Mouse (Mus musculus) brain, embryonic 14.5 days (tissue): ENCODE results near the gene Bche. TPM values are rescaled to one million over a fixed set of nuclear protein-coding genes. Genes with fewer than 3 reads are reported as not detected.

Experiments used
- DNase-seq: peaks from one replicate; pipeline ENCODE4 v3.0.0-alpha.2; 2011; ENCODE audit warnings: low read depth
- CTCF ChIP-seq: fragments of 200-500 bp; IDR thresholded peaks from 2 replicates; pipeline ENCODE4 v1.5.1; 2012; ENCODE audit warnings: inconsistent platforms, mild to moderate bottlenecking, moderate library complexity, borderline replicate concordance; ENCODE audit not compliant: insufficient read depth, insufficient read length; ENCODE audit errors: extremely low read depth
- POLR2A ChIP-seq: fragments of 200-500 bp; IDR thresholded peaks from 2 replicates; pipeline ENCODE4 v1.6.1; 2012; ENCODE audit warnings: mild to moderate bottlenecking, inconsistent platforms, borderline replicate concordance; ENCODE audit not compliant: poor library complexity, insufficient read depth, insufficient read length, severe bottlenecking; ENCODE audit errors: extremely low read depth
- polyA plus RNA-seq: library from polyadenylated mRNA; depleted of rRNA; stranded (reverse); fragments of >200 nt; gene quantifications from 2 replicates; pipeline ENCODE4 v1.2.3, GENCODE M21; 2012

The Bche gene
- polyA plus RNA-seq, 1 experiment, result 1.5 TPM

DNA sequence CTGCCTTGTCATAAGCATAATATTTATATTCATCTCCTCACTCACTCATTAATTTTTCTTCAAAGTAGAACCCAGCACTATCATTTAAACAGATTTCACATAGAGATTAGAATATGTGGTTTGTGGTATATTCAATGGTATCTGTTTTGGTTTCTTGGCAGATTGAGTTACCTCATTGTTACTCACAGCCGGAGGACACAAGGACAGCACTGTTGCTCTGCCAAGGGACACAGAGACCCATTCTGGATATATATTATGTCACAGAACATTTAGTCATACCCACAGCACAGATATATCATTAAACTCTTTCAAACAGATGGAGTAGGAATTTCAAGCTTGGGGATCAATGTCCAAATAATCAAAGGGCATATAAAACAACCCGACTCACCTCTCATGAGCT, 61.2 kb downstream of the Bche start:
- no peak for DNase-seq
- TF ChIP-seq CTCF (no peak), POLR2A (no peak)

DNA sequence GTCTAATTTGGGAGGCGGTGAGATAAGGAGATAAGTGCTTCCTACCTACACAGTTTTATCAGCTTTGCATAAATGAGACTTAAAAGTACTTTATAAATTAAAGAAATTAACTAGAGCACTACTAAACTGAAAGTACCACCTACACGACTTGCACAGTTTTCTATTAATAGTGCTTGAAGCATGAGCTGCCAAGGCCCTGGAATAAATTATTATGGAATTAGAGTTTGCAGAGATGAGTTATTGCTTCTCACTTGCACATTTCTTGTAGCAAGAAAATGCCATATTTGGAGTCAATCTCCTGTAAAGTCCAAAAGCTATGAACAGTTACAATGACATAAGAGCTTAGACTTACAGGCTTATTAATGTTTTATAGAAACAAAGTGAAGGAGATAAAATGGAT, 96.8 kb downstream of the Bche start:
- no peak for TF ChIP-seq CTCF
- DNase-seq, result no peak

DNA sequence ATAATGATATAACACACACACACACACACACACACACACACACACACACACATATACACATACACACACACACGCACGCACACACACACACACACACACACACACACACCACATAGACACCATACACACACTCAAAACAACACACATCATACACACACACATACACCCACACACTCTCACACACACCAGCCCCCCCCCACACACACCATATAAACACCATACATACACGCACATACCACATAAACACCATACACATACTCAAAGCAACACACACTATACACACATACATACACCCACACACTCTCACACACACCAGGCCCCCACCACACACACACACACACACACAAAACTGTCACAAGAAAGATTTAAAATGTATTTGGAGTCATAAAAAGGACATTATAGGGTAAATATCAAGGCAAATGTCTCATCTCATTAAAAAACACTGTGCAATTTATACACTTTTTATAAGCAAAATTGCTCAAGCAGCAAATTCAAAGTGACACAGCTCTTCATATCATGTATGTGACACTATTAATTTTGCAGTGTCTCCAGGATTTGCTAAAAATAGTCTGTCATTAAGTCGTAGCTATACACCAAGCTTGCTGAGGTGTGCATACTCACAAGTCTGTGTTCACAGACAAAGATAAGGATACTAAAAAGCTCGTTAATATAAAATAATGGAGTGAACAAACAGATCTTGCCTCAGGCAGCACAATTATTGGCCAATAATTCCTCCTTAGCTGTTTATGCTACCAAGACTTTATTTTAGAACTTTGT, 116.3 kb downstream of the Bche start:
- TF ChIP-seq POLR2A, result no peak
- TF ChIP-seq CTCF, result no peak
- DNase-seq, result peak; percentile 6
